ENCODE assay signal across 9 mouse cellular contexts in genomic region chr3:144367766-144368116, GRCm38 (mm10).
DNase-seq lines count a peak whose midpoint lies in the region; ATAC-seq and TF ChIP-seq lines count a peak whose summit lies in the region.
"Had no signal": no experiment of that assay in that cellular context is flagged by ENCODE, and none has a peak within 500 bp of the region (broad histone marks: within the 10 kb centered on the region; RNA-seq: fewer than 3 reads in every experiment).

No protein-coding gene starts in this region.

- H3K4me2 ChIP-seq in heart, embryonic 13.5 days, result peak overlapping the region; percentile 64
- peak overlapping the region; percentile 49 for H3K4me2 ChIP-seq in embryonic facial prominence, embryonic 12.5 days (replicated peaks)
- H3K4me2 ChIP-seq in midbrain, embryonic 11.5 days, result peak overlapping the region; percentile 56

- peak overlapping the region; percentile 51; the same call in 1 of the 2 replicates for H3K9ac ChIP-seq in heart, embryonic 13.5 days
- H3K9ac ChIP-seq in embryonic facial prominence, embryonic 12.5 days, result no peak overlapping the region
- H3K9ac ChIP-seq in midbrain, embryonic 11.5 days (ENCODE audit: low read length), result peak overlapping the region; percentile 41; the same call in 1 of the 2 replicates

- ATAC-seq in heart, embryonic 13.5 days (ENCODE audit: extremely low read depth, insufficient number of reproducible peaks, low FRiP score, low TSS enrichment), result no peak
- 0 out of 2 replicates have a peak, but pooled peaks have one; percentile 30 for ATAC-seq in embryonic facial prominence, embryonic 12.5 days (ENCODE audit: insufficient number of reproducible peaks, insufficient read depth, low FRiP score, low TSS enrichment)
- peak; percentile 66 for ATAC-seq in midbrain, embryonic 11.5 days (ENCODE audit: low FRiP score)

- H3K4me1 ChIP-seq in heart, embryonic 13.5 days, result 0 out of 2 replicates have a peak, but pooled peaks cover 7% of the 10 kb centered on the region
- H3K4me1 ChIP-seq in embryonic facial prominence, embryonic 12.5 days, result peaks cover 20% of the 10 kb centered on the region
- peaks cover 33% of the 10 kb centered on the region for H3K4me1 ChIP-seq in hindbrain, embryonic 10.5 days (replicated peaks)
- H3K4me1 ChIP-seq in midbrain, embryonic 11.5 days (ENCODE audit: control insufficient read depth, insufficient read depth, low read length), result peaks cover 5% of the 10 kb centered on the region; the same call in 1 of the 2 replicates
- no peaks in the 10 kb centered on the region for H3K4me1 ChIP-seq in lung, adult 2 months (ENCODE audit: control insufficient read depth, insufficient read depth, low read length)

- no peaks in the 10 kb centered on the region for H3K36me3 ChIP-seq in heart, embryonic 13.5 days
- no peaks in the 10 kb centered on the region for H3K36me3 ChIP-seq in embryonic facial prominence, embryonic 12.5 days
- H3K36me3 ChIP-seq in hindbrain, embryonic 10.5 days, result no peaks in the 10 kb centered on the region
- no peaks in the 10 kb centered on the region for H3K36me3 ChIP-seq in midbrain, embryonic 11.5 days (ENCODE audit: control insufficient read depth, insufficient read depth, low read length)

- no peak for TF ChIP-seq POLR2A in lung, adult 2 months (IDR thresholded peaks at IDR 0.05; ENCODE audit: borderline replicate concordance, extremely low read depth, low read depth, low read length)

- H3K9me3 ChIP-seq in heart, embryonic 13.5 days, result no peaks in the 10 kb centered on the region
- H3K9me3 ChIP-seq in embryonic facial prominence, embryonic 12.5 days, result no peaks in the 10 kb centered on the region
- no peaks in the 10 kb centered on the region for H3K9me3 ChIP-seq in hindbrain, embryonic 10.5 days
- H3K9me3 ChIP-seq in midbrain, embryonic 11.5 days (ENCODE audit: control insufficient read depth, low read length), result no peaks in the 10 kb centered on the region

- no peak overlapping the region for H3K27ac ChIP-seq in heart, embryonic 13.5 days (replicated peaks)
- H3K27ac ChIP-seq in embryonic facial prominence, embryonic 12.5 days, result peak overlapping the region; percentile 41; the same call in 1 of the 2 replicates
- H3K27ac ChIP-seq in hindbrain, embryonic 10.5 days, result peak overlapping the region; percentile 77
- no peak overlapping the region for H3K27ac ChIP-seq in midbrain, embryonic 11.5 days (ENCODE audit: low read depth, low read length)

- TF ChIP-seq CTCF in lung, adult 2 months (IDR thresholded peaks at IDR 0.05; ENCODE audit: insufficient read depth, low read length), result no peak

- WGBS in heart, embryonic 13.5 days, result 33% methylated on average over 7 of the region's 7 CpGs
- 13% methylated on average over 7 of the region's 7 CpGs for WGBS in embryonic facial prominence, embryonic 12.5 days
- 18% methylated on average over 7 of the region's 7 CpGs for WGBS in hindbrain, embryonic 10.5 days
- 20% methylated on average over 7 of the region's 7 CpGs for WGBS in midbrain, embryonic 11.5 days
- 33% methylated on average over 7 of the region's 7 CpGs for WGBS in lung, adult 2 months

- H3K4me3 ChIP-seq in heart, embryonic 13.5 days, result peak overlapping the region; percentile 39
- peak overlapping the region; percentile 24 for H3K4me3 ChIP-seq in embryonic facial prominence, embryonic 12.5 days
- peak overlapping the region; percentile 46 for H3K4me3 ChIP-seq in hindbrain, embryonic 10.5 days
- peak overlapping the region; percentile 24 for H3K4me3 ChIP-seq in midbrain, embryonic 11.5 days (ENCODE audit: low read depth, low read length)
- no peak overlapping the region for H3K4me3 ChIP-seq in lung, adult 2 months (replicated peaks; ENCODE audit: extremely low read depth, low read depth, low read length)

- no peaks in the 10 kb centered on the region for H3K27me3 ChIP-seq in heart, embryonic 13.5 days (replicated peaks)
- no peaks in the 10 kb centered on the region for H3K27me3 ChIP-seq in embryonic facial prominence, embryonic 12.5 days
- H3K27me3 ChIP-seq in hindbrain, embryonic 10.5 days (ENCODE audit: insufficient read depth, poor library complexity, severe bottlenecking), result no peaks in the 10 kb centered on the region
- no peaks in the 10 kb centered on the region for H3K27me3 ChIP-seq in midbrain, embryonic 11.5 days (ENCODE audit: control insufficient read depth, insufficient read depth, low read length)

- no peak for DNase-seq in heart, adult 11 months
- no peak for DNase-seq in hindbrain, embryonic 10.5 days (ENCODE audit: low spot score)
- DNase-seq in midbrain, embryonic 11.5 days (ENCODE audit: low spot score, missing footprints), result no peak
- no peak for DNase-seq in thymus, postnatal 36 days
- no peak for DNase-seq in lung, adult 2 months
- no peak for DNase-seq in adrenal gland, postnatal 25 days
- DNase-seq: lung, adult 18-20 months had no signal

Comparison
In these comparisons a context has a peak if more than half of its experiments do, and no peak if none do; other contexts are left out.
1. H3K27ac ChIP-seq: peak in embryonic facial prominence, embryonic 12.5 days (single experiment) and hindbrain, embryonic 10.5 days (single experiment); none in heart, embryonic 13.5 days (single experiment) and midbrain, embryonic 11.5 days (single experiment).
2. Peak in every context shown above with its lines, with median percentiles within 50 percentile points of each other: H3K4me2 ChIP-seq.